Mouse (Mus musculus) gastrocnemius, adult 18-20 months (tissue): ENCODE measurements around the gene Ccl5. TPM values are rescaled to one million over a fixed set of nuclear protein-coding genes. Genes with fewer than 3 reads are reported as not detected.
"Not testable (repeated sequence)": the region's sequence is repeated elsewhere in the genome, so short reads cannot be mapped to it uniquely, and the experiment has no call there.

Experiments used
- DNase-seq: peaks from one replicate; pipeline ENCODE4 v3.0.0; 2021; ENCODE audit warnings: low spot score
- long read RNA-seq, 2 experiments: library from polyadenylated mRNA; stranded (forward); transcript quantifications; one replicate each; pipeline ENCODE4 v2.0.0; 2021
- total RNA-seq, 2 experiments: library from RNA; stranded (reverse); gene quantifications; 2 replicates each; pipeline ENCODE4 v1.2.3; 2021

Gene Ccl5
- total RNA-seq, result not detected
- long read RNA-seq, experiment 1, result 0 reads
- long read RNA-seq, experiment 2, result 0 reads

GRCm38 (mm10) chr11:83530360-83530759 is at the start of gene Ccl5:
Gene Ccl5, minus strand, starts transcription at chr11:83530518.
- DNase-seq, result no peak

GRCm38 (mm10) chr11:83578999-83579398 is 48.7 kb upstream of the Ccl5 start:
- no peak for DNase-seq

- DNase-seq, result no peak
Measured at GRCm38 (mm10) chr11:83578186-83578760, 48.0 kb upstream of the Ccl5 start, which contains the start of gene Ccl9. Gene Ccl9, minus strand, starts transcription at chr11:83578636.

- no peak for DNase-seq
Measured at GRCm38 (mm10) chr11:83576927-83577555, 46.7 kb upstream of the Ccl5 start.

GRCm38 (mm10) chr11:83572834-83573233 is 42.5 kb upstream of the Ccl5 start:
- no peak for DNase-seq

GRCm38 (mm10) chr11:83572223-83572622 is 41.9 kb upstream of the Ccl5 start:
- peak; percentile 14 for DNase-seq

GRCm38 (mm10) chr11:83570189-83570588 is 39.9 kb upstream of the Ccl5 start:
- no peak for DNase-seq

GRCm38 (mm10) chr11:83569249-83569648 is 38.9 kb upstream of the Ccl5 start:
- no peak for DNase-seq

GRCm38 (mm10) chr11:83568786-83569185 is 38.5 kb upstream of the Ccl5 start:
- no peak for DNase-seq

- DNase-seq, result no peak
Measured at GRCm38 (mm10) chr11:83568061-83568460, 37.7 kb upstream of the Ccl5 start.

GRCm38 (mm10) chr11:83567311-83567710 is 37.0 kb upstream of the Ccl5 start:
- DNase-seq, result no peak

- DNase-seq, result no peak
Measured at GRCm38 (mm10) chr11:83566617-83567016, 36.3 kb upstream of the Ccl5 start.

GRCm38 (mm10) chr11:83563754-83564153 is 33.4 kb upstream of the Ccl5 start:
- peak; percentile 28 for DNase-seq

GRCm38 (mm10) chr11:83562311-83562887 is 32.1 kb upstream of the Ccl5 start:
- DNase-seq, result no peak

GRCm38 (mm10) chr11:83560405-83560804 is 30.1 kb upstream of the Ccl5 start:
- DNase-seq, result no peak

GRCm38 (mm10) chr11:83557074-83557473 is 26.8 kb upstream of the Ccl5 start:
- no peak for DNase-seq

- DNase-seq, result peak; percentile 41
Measured at GRCm38 (mm10) chr11:83556085-83556781, 25.9 kb upstream of the Ccl5 start.

GRCm38 (mm10) chr11:83551668-83552067 is 21.4 kb upstream of the Ccl5 start:
- no peak for DNase-seq

GRCm38 (mm10) chr11:83551037-83551436 is 20.7 kb upstream of the Ccl5 start:
- not testable (repeated sequence) for DNase-seq

- DNase-seq, result no peak
Measured at GRCm38 (mm10) chr11:83550186-83550632, 19.9 kb upstream of the Ccl5 start.

GRCm38 (mm10) chr11:83544214-83544613 is 13.9 kb upstream of the Ccl5 start:
- no peak for DNase-seq

- no peak for DNase-seq
Measured at GRCm38 (mm10) chr11:83541415-83541814, 11.1 kb upstream of the Ccl5 start.
